Mouse (Mus musculus): ENCODE data around the gene N4bp2l2. TPM values are rescaled to one million over a fixed set of nuclear protein-coding genes. Genes with fewer than 3 reads are reported as not detected.

The N4bp2l2 gene
- total RNA-seq, 1 experiment from 2014 or later: 148 TPM

- no peak for ATAC-seq (replicated peaks; ENCODE audit: insufficient number of reproducible peaks, low FRiP score, low TSS enrichment, poor library complexity, severe bottlenecking)
These were observed 87.3 kb downstream of the N4bp2l2 start for GRCm38 (mm10) chr5:150578613-150579171.

GRCm38 (mm10) chr5:150576832-150577231, 89.2 kb downstream of the N4bp2l2 start:
- ATAC-seq (replicated peaks; ENCODE audit: insufficient number of reproducible peaks, low FRiP score, low TSS enrichment, poor library complexity, severe bottlenecking): no peak

DNA sequence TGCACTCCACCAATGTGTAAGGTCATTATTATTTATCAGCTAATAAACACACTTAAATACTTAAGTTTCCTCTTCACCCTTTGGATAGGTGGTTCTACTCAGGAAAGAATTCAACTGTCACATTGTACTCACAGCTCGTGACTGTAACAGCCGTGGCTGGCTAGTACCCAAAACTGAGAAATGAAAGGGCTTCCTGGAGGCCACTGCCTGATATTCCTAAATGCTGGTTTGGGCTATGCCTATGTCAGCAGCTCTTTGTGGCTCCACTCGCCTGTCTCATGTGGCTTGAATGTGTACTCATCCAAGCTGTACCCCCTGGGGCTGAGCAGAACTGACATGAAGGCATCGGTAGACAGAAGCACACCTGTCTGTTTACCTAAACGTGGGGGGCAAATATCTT, 91.1 kb downstream of the N4bp2l2 start:
- no peak for ATAC-seq (replicated peaks; ENCODE audit: insufficient number of reproducible peaks, low FRiP score, low TSS enrichment, poor library complexity, severe bottlenecking)

DNA sequence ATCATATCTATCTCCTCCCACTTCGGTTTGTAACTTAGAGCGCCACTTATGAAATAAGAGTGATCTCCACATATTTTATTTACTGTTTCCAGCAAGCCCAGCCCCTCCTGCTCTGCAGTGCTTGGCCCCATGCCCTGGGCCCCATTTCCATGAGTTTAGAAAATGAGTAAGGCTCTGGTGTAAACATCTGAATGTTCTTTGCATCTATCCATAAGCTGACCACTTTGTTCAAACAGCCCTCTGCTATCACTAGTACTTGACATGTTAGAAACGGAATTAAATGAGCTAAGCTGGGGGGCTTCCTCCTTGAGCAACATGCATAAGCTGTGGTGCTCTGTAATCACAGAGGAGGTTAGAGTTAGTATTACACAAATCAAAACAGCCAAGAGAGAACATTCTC, 91.6 kb downstream of the N4bp2l2 start:
- ATAC-seq (replicated peaks; ENCODE audit: insufficient number of reproducible peaks, low FRiP score, low TSS enrichment, poor library complexity, severe bottlenecking): no peak

- ATAC-seq (replicated peaks; ENCODE audit: insufficient number of reproducible peaks, low FRiP score, low TSS enrichment, poor library complexity, severe bottlenecking): no peak
These were observed 95.3 kb downstream of the N4bp2l2 start for GRCm38 (mm10) chr5:150570496-150571219.

GRCm38 (mm10) chr5:150566971-150567370, 99.0 kb downstream of the N4bp2l2 start:
- ATAC-seq (replicated peaks; ENCODE audit: insufficient number of reproducible peaks, low FRiP score, low TSS enrichment, poor library complexity, severe bottlenecking): no peak

DNA sequence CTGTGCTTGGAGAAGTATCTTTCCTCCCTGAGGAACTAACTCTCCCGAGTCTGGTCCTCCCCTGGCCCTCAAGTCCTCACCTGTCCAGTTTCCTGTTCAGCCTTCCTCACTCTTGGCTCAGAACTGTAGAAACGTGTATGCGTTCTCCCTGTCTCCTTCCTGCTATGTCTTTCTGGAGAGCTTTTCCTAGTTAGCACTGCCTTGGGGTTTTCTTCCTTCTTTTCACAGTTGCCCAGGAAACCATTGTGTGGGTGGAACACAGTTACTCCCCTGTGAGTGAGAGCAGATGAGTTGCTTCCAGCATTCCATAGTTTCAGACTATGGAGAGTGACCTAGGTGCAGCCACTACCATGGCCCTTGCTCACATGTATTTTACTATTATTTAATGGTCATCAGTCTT, 99.8 kb downstream of the N4bp2l2 start:
- no peak for ATAC-seq (replicated peaks; ENCODE audit: insufficient number of reproducible peaks, low FRiP score, low TSS enrichment, poor library complexity, severe bottlenecking)

DNA sequence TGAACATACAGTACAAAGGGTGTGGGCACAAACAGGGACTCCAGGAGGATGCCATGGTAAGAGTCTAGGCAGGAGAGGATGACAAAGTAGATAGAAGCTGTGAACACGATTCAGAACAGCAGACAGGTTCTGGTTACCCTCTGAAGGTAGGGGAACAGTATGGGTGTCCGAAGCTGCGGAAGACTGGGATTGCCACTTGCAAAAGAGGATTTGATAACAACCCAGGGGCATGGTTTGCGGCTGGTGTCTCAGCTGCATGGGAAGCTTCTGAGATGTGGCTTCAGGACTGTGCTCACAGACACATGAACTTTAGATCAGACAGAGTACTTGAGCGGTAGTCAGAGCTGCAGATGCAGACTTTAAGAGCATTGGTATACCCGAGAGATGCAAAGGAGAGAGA, 101.6 kb downstream of the N4bp2l2 start:
- no peak for ATAC-seq (replicated peaks; ENCODE audit: insufficient number of reproducible peaks, low FRiP score, low TSS enrichment, poor library complexity, severe bottlenecking)

- no peak for ATAC-seq (replicated peaks; ENCODE audit: insufficient number of reproducible peaks, low FRiP score, low TSS enrichment, poor library complexity, severe bottlenecking)
These were observed 104.2 kb downstream of the N4bp2l2 start for GRCm38 (mm10) chr5:150561783-150562182.

DNA sequence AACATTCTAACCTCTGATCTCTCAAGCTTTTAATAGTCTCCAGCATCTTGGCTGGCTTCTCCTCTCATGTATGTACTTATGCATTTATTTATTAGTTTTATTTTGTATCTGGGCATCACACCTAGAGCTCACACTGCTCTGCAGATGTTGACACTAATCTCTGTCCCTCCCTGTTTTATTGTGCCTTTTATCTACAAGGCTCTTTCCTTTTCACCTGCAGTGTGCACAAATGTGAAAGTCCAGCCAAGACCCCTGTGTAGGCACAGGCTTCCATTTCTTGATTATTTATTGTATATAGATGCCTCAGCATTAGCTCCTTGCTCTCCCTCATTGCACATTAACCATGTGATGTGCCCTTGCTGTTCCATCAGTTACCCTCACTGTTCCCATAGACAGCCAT, 104.6 kb downstream of the N4bp2l2 start:
- ATAC-seq (replicated peaks; ENCODE audit: insufficient number of reproducible peaks, low FRiP score, low TSS enrichment, poor library complexity, severe bottlenecking): no peak

DNA sequence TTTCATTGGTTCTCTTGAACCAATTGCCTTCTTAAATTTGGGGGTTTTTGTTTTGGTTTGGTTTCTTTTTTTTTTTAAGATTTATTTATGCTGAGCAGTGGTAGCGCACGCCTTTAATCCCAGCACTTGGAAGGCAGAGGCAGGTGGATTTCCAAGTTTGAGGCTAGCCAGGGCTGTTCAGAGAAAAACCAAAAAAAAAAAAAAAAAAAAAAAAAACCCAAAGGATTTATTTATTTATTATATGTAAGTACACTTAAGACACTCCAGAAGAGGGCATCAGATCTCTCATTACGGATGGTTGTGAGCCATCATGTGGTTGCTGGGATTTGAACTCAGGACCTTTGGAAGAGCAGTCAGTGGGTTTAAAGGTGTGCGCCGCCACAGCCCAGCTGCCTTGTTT, 105.1 kb downstream of the N4bp2l2 start:
- ATAC-seq (replicated peaks; ENCODE audit: insufficient number of reproducible peaks, low FRiP score, low TSS enrichment, poor library complexity, severe bottlenecking): no peak

DNA sequence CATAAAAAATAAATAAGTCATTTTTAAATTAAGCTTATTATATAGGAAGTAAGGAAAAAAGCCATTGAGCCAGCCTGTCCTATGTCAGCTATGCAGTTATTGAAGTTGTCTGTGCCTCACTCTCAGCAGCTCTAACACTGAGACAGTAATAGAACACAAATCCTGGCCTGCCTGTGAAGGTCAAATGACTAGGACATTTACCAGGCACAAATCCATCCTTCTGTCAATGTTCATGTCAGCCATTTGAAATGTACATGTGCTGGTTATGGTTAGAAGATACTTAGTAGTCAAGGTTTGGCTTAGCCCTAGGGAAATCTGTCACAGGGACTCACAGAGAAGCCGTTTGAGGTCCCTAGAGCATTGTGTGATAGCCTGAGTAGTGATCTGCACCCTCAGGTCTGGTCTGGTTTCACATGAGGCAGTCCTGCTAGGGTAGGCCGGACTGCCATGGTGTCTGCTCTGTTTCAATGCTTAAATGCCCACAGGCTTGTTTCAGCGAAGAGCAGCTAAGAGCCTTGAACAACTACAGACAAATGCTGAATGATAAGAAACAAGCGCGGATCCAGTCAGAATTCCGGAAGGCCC, 106.4 kb downstream of the N4bp2l2 start:
- no peak for ATAC-seq (replicated peaks; ENCODE audit: insufficient number of reproducible peaks, low FRiP score, low TSS enrichment, poor library complexity, severe bottlenecking)

Other genes starting within 250 kb of the N4bp2l2 start
- gene Zar1l, start 148.0 kb downstream of the N4bp2l2 start, total RNA-seq (2017): not detected in 3 replicates
- gene Brca2, start 143.6 kb downstream of the N4bp2l2 start, total RNA-seq (2017): 3.2 to 4.2 TPM (median 3.7 TPM) in 3 replicates
- gene N4bp2l1, start 69.0 kb downstream of the N4bp2l2 start, total RNA-seq (2017): 107 to 157 TPM (median 127 TPM) in 3 replicates
- 17.0 to 45.7 TPM (median 21.6 TPM) in 3 replicates for gene Pds5b, start 7.6 kb upstream of the N4bp2l2 start, total RNA-seq (2017)

Data from monocyte, adult 5-6 weeks (primary cell).